Mouse (Mus musculus) left cerebral cortex, postnatal 36 days (tissue): ENCODE measurements around the gene Zfp992. TPM values are rescaled to one million over a fixed set of nuclear protein-coding genes. Genes with fewer than 3 reads are reported as not detected.
"Not testable (repeated sequence)": the region's sequence is repeated elsewhere in the genome, so short reads cannot be mapped to it uniquely, and the experiment has no call there.

Source experiments
- DNase-seq, 2 experiments: peaks; one replicate each; pipeline ENCODE4 v3.0.0; 2021 to 2022; ENCODE audit warnings: low spot score in 2 of 2, mixed read lengths in 1 of 2
- intact Hi-C: fragments of 180-260 bp; cut with DNase I; formaldehyde crosslinking; loops from one replicate; pipeline ENCODE4 v1.15.1; 2025
- total RNA-seq, 2 experiments: library from RNA; stranded (reverse); gene quantifications; 2 replicates each; pipeline ENCODE4 v1.2.3; 2021

The Zfp992 gene
- total RNA-seq, 2 experiments from 2014 or later = 3.4 to 3.8 TPM

GRCm38 (mm10) chr4:146474181-146474580 is 25.4 kb downstream of the Zfp992 start:
- intact Hi-C loops, DNase-seq: not testable (repeated sequence)

GRCm38 (mm10) chr4:146474716-146475676 is 26.2 kb downstream of the Zfp992 start:
- intact Hi-C loops, DNase-seq: not testable (repeated sequence)

GRCm38 (mm10) chr4:146476260-146476659 is 27.4 kb downstream of the Zfp992 start:
- DNase-seq, intact Hi-C loops: not testable (repeated sequence)

- intact Hi-C loops, DNase-seq: not testable (repeated sequence)
These were observed 28.1 kb downstream of the Zfp992 start for GRCm38 (mm10) chr4:146476959-146477358.

GRCm38 (mm10) chr4:146480376-146481096 is 31.7 kb downstream of the Zfp992 start:
- DNase-seq, intact Hi-C loops: not testable (repeated sequence)

- DNase-seq, intact Hi-C loops: not testable (repeated sequence)
These were observed 33.7 kb downstream of the Zfp992 start for GRCm38 (mm10) chr4:146482546-146482945.

- intact Hi-C loops, DNase-seq: not testable (repeated sequence)
These were observed 34.9 kb downstream of the Zfp992 start for GRCm38 (mm10) chr4:146483571-146484280.

- DNase-seq, intact Hi-C loops: not testable (repeated sequence)
These were observed 35.9 kb downstream of the Zfp992 start for GRCm38 (mm10) chr4:146484676-146485075.

- DNase-seq, intact Hi-C loops: not testable (repeated sequence)
These were observed 36.5 kb downstream of the Zfp992 start for GRCm38 (mm10) chr4:146485183-146485939.

GRCm38 (mm10) chr4:146486753-146487152 is 37.9 kb downstream of the Zfp992 start:
- DNase-seq, intact Hi-C loops: not testable (repeated sequence)

- intact Hi-C loops, DNase-seq: not testable (repeated sequence)
These were observed 40.4 kb downstream of the Zfp992 start for GRCm38 (mm10) chr4:146489196-146489595.

GRCm38 (mm10) chr4:146491993-146492392 is 43.2 kb downstream of the Zfp992 start:
- DNase-seq, intact Hi-C loops: not testable (repeated sequence)

GRCm38 (mm10) chr4:146492439-146492838 is 43.6 kb downstream of the Zfp992 start:
- no peak for DNase-seq
- intact Hi-C loops = no loop called here

- intact Hi-C loops = no loop called here
- DNase-seq = no peak
These were observed 44.0 kb downstream of the Zfp992 start for GRCm38 (mm10) chr4:146492851-146493250.

- intact Hi-C loops, DNase-seq: not testable (repeated sequence)
These were observed 44.6 kb downstream of the Zfp992 start for GRCm38 (mm10) chr4:146493319-146493907.

GRCm38 (mm10) chr4:146494980-146495379 is 46.2 kb downstream of the Zfp992 start:
- no peak for DNase-seq
- intact Hi-C loops = no loop called here

GRCm38 (mm10) chr4:146497695-146498275 is 49.0 kb downstream of the Zfp992 start:
- intact Hi-C loops, DNase-seq: not testable (repeated sequence)

GRCm38 (mm10) chr4:146501727-146502126 is 52.9 kb downstream of the Zfp992 start, which contains the start of gene Zfp981:
TSS of gene Zfp981 (plus strand) at chr4:146502027.
- intact Hi-C loops = not testable (repeated sequence)

More at GRCm38 (mm10) chr4:146501727-146502126, 52.9 kb downstream of the Zfp992 start, which contains the start of gene Zfp981:
- not testable (repeated sequence) for DNase-seq
